ENCODE assay signal across 29 mouse cellular contexts in genomic region chr12:7918385-7918784, GRCm38 (mm10). TPM values are rescaled to one million over a fixed set of nuclear protein-coding genes. Genes with fewer than 3 reads are reported as not detected.
DNase-seq lines count a peak whose midpoint lies in the region; ATAC-seq and TF ChIP-seq lines count a peak whose summit lies in the region.
"Had no signal": no experiment of that assay in that cellular context is flagged by ENCODE, and none has a peak within 500 bp of the region (broad histone marks: within the 10 kb centered on the region; RNA-seq: fewer than 3 reads in every experiment).

No protein-coding gene starts in this region.

- peak; percentile 63 for DNase-seq in forebrain, postnatal 0 days
- no peak for DNase-seq in liver, adult 2 months (ENCODE audit: extremely low read depth, low read depth, low spot score)
- DNase-seq in embryo, embryonic 10 days (ENCODE audit: low spot score): no peak
- no peak for DNase-seq in cerebellum, adult 11-12 months
- DNase-seq: adrenal gland, postnatal 25 days; cerebellum, adult 8-10 months; cerebellum, postnatal 25 days; gastrocnemius, postnatal 10 days; layer of hippocampus, adult 9-11 months; liver; lung, adult 18-20 months; lung, postnatal 14 days; midbrain, embryonic 14.5 days; right cerebral cortex, postnatal 25 days; thymus, postnatal 4 days had no signal

- no peaks in the 10 kb centered on the region for H3K4me1 ChIP-seq in forebrain, postnatal 0 days (ENCODE audit: insufficient read depth)
- H3K4me1 ChIP-seq in forebrain, embryonic 15.5 days: no peaks in the 10 kb centered on the region
- peaks cover 28% of the 10 kb centered on the region for H3K4me1 ChIP-seq in liver, adult 2 months (ENCODE audit: control insufficient read depth, insufficient read depth, low read length)
- H3K4me1 ChIP-seq in liver, embryonic 12.5 days: no peaks in the 10 kb centered on the region
- peaks cover 6% of the 10 kb centered on the region; the same call in 1 of the 2 replicates for H3K4me1 ChIP-seq in embryonic fibroblast, embryonic 13.5 days (ENCODE audit: control insufficient read depth, insufficient read depth, low read length)
- no peaks in the 10 kb centered on the region; the same call in 1 of the 2 replicates for H3K4me1 ChIP-seq in small intestine, adult 2 months (ENCODE audit: control insufficient read depth, insufficient read depth, insufficient read length, low read length)
- H3K4me1 ChIP-seq: embryonic facial prominence, embryonic 12.5 days; forebrain, embryonic 12.5 days; heart, embryonic 10.5 days; hindbrain, embryonic 15.5 days; neural tube, embryonic 15.5 days had no signal

- no peak overlapping the region for H3K4me2 ChIP-seq in forebrain, postnatal 0 days (ENCODE audit: low read depth)
- no peak overlapping the region for H3K4me2 ChIP-seq in forebrain, embryonic 15.5 days (replicated peaks)
- H3K4me2 ChIP-seq in liver, embryonic 12.5 days: no peak overlapping the region
- H3K4me2 ChIP-seq: embryonic facial prominence, embryonic 12.5 days; forebrain, embryonic 12.5 days; hindbrain, embryonic 15.5 days; neural tube, embryonic 15.5 days had no signal

- TF ChIP-seq CTCF in forebrain, postnatal 0 days (IDR thresholded peaks at IDR 0.05; ENCODE audit: low read depth): no peak
- TF ChIP-seq CTCF in liver, adult 2 months (IDR thresholded peaks at IDR 0.05; ENCODE audit: low read depth, low read length): no peak
- TF ChIP-seq CTCF in embryonic fibroblast, embryonic 13.5 days (IDR thresholded peaks at IDR 0.05; ENCODE audit: borderline replicate concordance, insufficient read depth, low read length): no peak
- no peak for TF ChIP-seq CTCF in small intestine, adult 2 months (IDR thresholded peaks at IDR 0.05; ENCODE audit: extremely low read depth, insufficient read length, insufficient replicate concordance, low read depth, low read length)

- H3K79me2 ChIP-seq in liver, adult 2 months (ENCODE audit: control insufficient read depth, insufficient read depth, low read length): peaks cover 8% of the 10 kb centered on the region; the same call in 1 of the 2 replicates

- H3K27me3 ChIP-seq in forebrain, postnatal 0 days (ENCODE audit: insufficient read depth, low read length): no peaks in the 10 kb centered on the region
- no peaks in the 10 kb centered on the region for H3K27me3 ChIP-seq in forebrain, embryonic 15.5 days
- H3K27me3 ChIP-seq in liver, adult 2 months (ENCODE audit: control insufficient read depth, insufficient read depth, low read length): no peaks in the 10 kb centered on the region
- H3K27me3 ChIP-seq in liver, embryonic 12.5 days (replicated peaks): no peaks in the 10 kb centered on the region
- H3K27me3 ChIP-seq in small intestine, adult 2 months (ENCODE audit: control insufficient read depth, insufficient read depth, low read length): no peaks in the 10 kb centered on the region
- H3K27me3 ChIP-seq: embryonic facial prominence, embryonic 12.5 days; forebrain, embryonic 12.5 days; hindbrain, embryonic 15.5 days; neural tube, embryonic 15.5 days had no signal

- no peak overlapping the region for H3K27ac ChIP-seq in forebrain, postnatal 0 days (ENCODE audit: low read depth, low read length)
- H3K27ac ChIP-seq in forebrain, embryonic 15.5 days (replicated peaks): no peak overlapping the region
- H3K27ac ChIP-seq in liver, adult 2 months (replicated peaks; ENCODE audit: insufficient read depth, low read depth, low read length): peak overlapping the region; percentile 90
- no peak overlapping the region for H3K27ac ChIP-seq in liver, embryonic 12.5 days
- H3K27ac ChIP-seq in embryonic fibroblast, embryonic 13.5 days (ENCODE audit: insufficient read depth, low read length): peak overlapping the region; percentile 99
- H3K27ac ChIP-seq in small intestine, adult 2 months (ENCODE audit: insufficient read depth, low read depth, low read length): peak overlapping the region; percentile 84
- H3K27ac ChIP-seq: embryonic facial prominence, embryonic 12.5 days; forebrain, embryonic 12.5 days; heart, embryonic 10.5 days; hindbrain, embryonic 15.5 days; neural tube, embryonic 15.5 days had no signal

- H3K9me3 ChIP-seq in forebrain, postnatal 0 days (ENCODE audit: low read length): no peaks in the 10 kb centered on the region
- H3K9me3 ChIP-seq in forebrain, embryonic 15.5 days: no peaks in the 10 kb centered on the region
- no peaks in the 10 kb centered on the region for H3K9me3 ChIP-seq in liver, embryonic 12.5 days (replicated peaks)
- H3K9me3 ChIP-seq: embryonic facial prominence, embryonic 12.5 days; forebrain, embryonic 12.5 days; heart, embryonic 10.5 days; hindbrain, embryonic 15.5 days; neural tube, embryonic 15.5 days had no signal

- no peak for TF ChIP-seq POLR2A in liver, adult 2 months (IDR thresholded peaks at IDR 0.05; ENCODE audit: extremely low read depth, insufficient read depth, low read length)
- TF ChIP-seq POLR2A in embryonic fibroblast, embryonic 13.5 days (IDR thresholded peaks at IDR 0.05; ENCODE audit: low read depth, low read length): no peak
- no peak for TF ChIP-seq POLR2A in small intestine, adult 2 months (IDR thresholded peaks at IDR 0.05; ENCODE audit: low read depth, low read length)

- no peak overlapping the region for H3K4me3 ChIP-seq in forebrain, postnatal 0 days (ENCODE audit: low read depth, low read length)
- H3K4me3 ChIP-seq in forebrain, embryonic 15.5 days: no peak overlapping the region
- H3K4me3 ChIP-seq in liver, adult 2 months (ENCODE audit: insufficient read depth, low read depth, low read length): no peak overlapping the region
- no peak overlapping the region for H3K4me3 ChIP-seq in liver, embryonic 12.5 days
- H3K4me3 ChIP-seq in embryonic fibroblast, embryonic 13.5 days (ENCODE audit: insufficient read depth, low read length): no peak overlapping the region
- H3K4me3 ChIP-seq in small intestine, adult 2 months (ENCODE audit: low read depth, low read length): no peak overlapping the region
- H3K4me3 ChIP-seq: embryonic facial prominence, embryonic 12.5 days; erythroblast, embryonic 14.5 days; forebrain, embryonic 12.5 days; heart, embryonic 10.5 days; hindbrain, embryonic 15.5 days; neural tube, embryonic 15.5 days had no signal

- peak; percentile 75 for ATAC-seq in forebrain, postnatal 0 days
- no peak for ATAC-seq in forebrain, embryonic 15.5 days (replicated peaks)
- no peak for ATAC-seq in liver, embryonic 12.5 days
- ATAC-seq: CD4-positive, CD25-positive, alpha-beta regulatory T cell, adult 4 months; inflammation-experienced regulatory T-cells, adult 6 months had no signal

- H3K9ac ChIP-seq in forebrain, postnatal 0 days: no peak overlapping the region
- no peak overlapping the region for H3K9ac ChIP-seq in forebrain, embryonic 15.5 days (replicated peaks)
- peak overlapping the region; percentile 49; the same call in 1 of the 2 replicates for H3K9ac ChIP-seq in liver, adult 2 months (ENCODE audit: low read depth, low read length)
- H3K9ac ChIP-seq in liver, embryonic 12.5 days: no peak overlapping the region
- H3K9ac ChIP-seq: embryonic facial prominence, embryonic 12.5 days; forebrain, embryonic 12.5 days; hindbrain, embryonic 15.5 days; neural tube, embryonic 15.5 days had no signal

- WGBS in forebrain, postnatal 0 days: 45% methylated on average over 1 of the region's 1 CpGs
- 63% methylated on average over 1 of the region's 1 CpGs for WGBS in forebrain, embryonic 15.5 days
- WGBS in liver, adult 2 months: 69% methylated on average over 1 of the region's 1 CpGs
- WGBS in liver, embryonic 12.5 days (ENCODE audit: insufficient replicate concordance): 60% methylated on average over 1 of the region's 1 CpGs
- 49% methylated on average over 1 of the region's 1 CpGs for WGBS in small intestine, adult 2 months

- H3K36me3 ChIP-seq in forebrain, postnatal 0 days (ENCODE audit: insufficient read depth): no peaks in the 10 kb centered on the region
- H3K36me3 ChIP-seq in forebrain, embryonic 15.5 days: no peaks in the 10 kb centered on the region
- H3K36me3 ChIP-seq in liver, adult 2 months (ENCODE audit: control insufficient read depth, insufficient read depth, low read length): peaks cover 3% of the 10 kb centered on the region; the same call in 1 of the 2 replicates
- H3K36me3 ChIP-seq in liver, embryonic 12.5 days: no peaks in the 10 kb centered on the region
- H3K36me3 ChIP-seq in small intestine, adult 2 months (ENCODE audit: control insufficient read depth, insufficient read depth, low read length): no peaks in the 10 kb centered on the region
- H3K36me3 ChIP-seq: embryonic facial prominence, embryonic 12.5 days; forebrain, embryonic 12.5 days; heart, embryonic 10.5 days; hindbrain, embryonic 15.5 days; neural tube, embryonic 15.5 days had no signal

RNA-seq across cellular contexts. Expression of gene Apob, which starts 59.1 kb away (rescaled TPM):
- total RNA-seq in forebrain, postnatal 0 days (2014; rRNA removed): 0.15 and 0.33 TPM in 2 replicates
- polyA plus RNA-seq in forebrain, postnatal 0 days (2015; fragmentation: Nextera tagmentation; extraction: Ambion mirVana): 0.01 TPM in 1 of 2 replicates, not detected in the other
- polyA plus RNA-seq in forebrain, embryonic 15.5 days (2015; fragmentation: Nextera tagmentation; extraction: Ambion mirVana): 0.05 and 0.06 TPM in 2 replicates
- total RNA-seq in liver, adult 2 months (2014; rRNA removed): 3,703 and 3,713 TPM in 2 replicates
- polyA plus RNA-seq in liver, adult 2 months (2012; rRNA removed): 469 and 490 TPM in 2 replicates
- 64.5 and 69.2 TPM in 2 replicates for polyA plus RNA-seq in liver, embryonic 12.5 days (2016; fragmentation: Nextera tagmentation; extraction: Ambion mirVana)
- 0.25 and 0.42 TPM in 2 replicates for polyA plus RNA-seq in embryonic fibroblast, embryonic 13.5 days (2011; ENCODE audit: insufficient read length, low read depth, missing spikeins)
- 29.8 and 131 TPM in 2 replicates for polyA plus RNA-seq in small intestine, adult 2 months (2012; rRNA removed)
- total RNA-seq: monocyte, adult 5-6 weeks had no signal
- polyA plus RNA-seq: forebrain, embryonic 12.5 days; heart, postnatal 0 days; midbrain, embryonic 14.5 days had no signal

Comparison
In these comparisons a context has a peak if more than half of its experiments do, and no peak if none do; other contexts are left out.
1. H3K27ac ChIP-seq: peak in liver, adult 2 months (single experiment), embryonic fibroblast, embryonic 13.5 days (single experiment) and small intestine, adult 2 months (single experiment); none in forebrain, postnatal 0 days (single experiment), forebrain, embryonic 15.5 days (single experiment) and liver, embryonic 12.5 days (single experiment).
2. RNA of gene Apob, which starts 59.1 kb away (polyA plus RNA-seq): 469 to 490 TPM in liver, adult 2 months, 29.8 to 131 TPM in small intestine, adult 2 months and 64.5 to 69.2 TPM in liver, embryonic 12.5 days; 0.25 to 0.42 TPM in embryonic fibroblast, embryonic 13.5 days, 0.05 to 0.06 TPM in forebrain, embryonic 15.5 days and 0.01 TPM in forebrain, postnatal 0 days; every median in the first group is over 10 times any median in the second.